Mouse (Mus musculus): Measurements from ENCODE around the gene Uba7. TPM values are rescaled to one million over a fixed set of nuclear protein-coding genes. Genes with fewer than 3 reads are reported as not detected.

Uba7 gene
- polyA plus RNA-seq (2015; fragmentation: Nextera tagmentation; extraction: Ambion mirVana) = 14.7 and 18.3 TPM in 2 replicates

GRCm38 (mm10) chr9:107975399-107976386 lies at the start of gene Uba7:
Uba7 (plus strand) TSS chr9:107975505.

GRCm38 (mm10) chr9:107928169-107928568 lies 47.1 kb upstream of the Uba7 start, which contains the start of gene Actl11:
Actl11 (plus strand) TSS chr9:107928469.

GRCm38 (mm10) chr9:107935374-107935773 lies 39.9 kb upstream of the Uba7 start, which contains the start of gene Camkv:
Camkv (plus strand) TSS chr9:107935674.

GRCm38 (mm10) chr9:107949922-107950235 lies 25.4 kb upstream of the Uba7 start, which contains the start of gene Traip:
Traip (plus strand) TSS chr9:107950136.

GRCm38 (mm10) chr9:107982681-107983346 lies 7.5 kb downstream of the Uba7 start, which contains the start of gene Gm20661:
Gm20661 (plus strand) TSS chr9:107983058.

GRCm38 (mm10) chr9:107985131-107986119 lies 10.1 kb downstream of the Uba7 start, which contains the start of gene Inka1:
Inka1 (minus strand) TSS chr9:107985879.

GRCm38 (mm10) chr9:107992197-107992596 lies 16.9 kb downstream of the Uba7 start, which contains the start of gene Cdhr4:
Cdhr4 (plus strand) TSS chr9:107992497.

GRCm38 (mm10) chr9:107996049-107996448 lies 20.7 kb downstream of the Uba7 start, which contains the start of gene Gm20662:
Gm20662 (plus strand) TSS chr9:107996349.

GRCm38 (mm10) chr9:108001922-108002770 lies 26.8 kb downstream of the Uba7 start, which contains the start of gene Ip6k1:
Ip6k1 (plus strand) TSS chr9:108002501.

Other genes starting within 250 kb of the Uba7 start
- gene Rbm5, start 204.5 kb upstream of the Uba7 start, polyA plus RNA-seq (2015; fragmentation: Nextera tagmentation; extraction: Ambion mirVana) = 81.2 and 82.1 TPM in 2 replicates
- gene Rbm6, start 102.3 kb upstream of the Uba7 start, polyA plus RNA-seq (2015; fragmentation: Nextera tagmentation; extraction: Ambion mirVana) = 31.5 and 34.2 TPM in 2 replicates
- 10.4 and 11.5 TPM in 2 replicates for gene Mon1a, start 87.4 kb upstream of the Uba7 start, polyA plus RNA-seq (2015; fragmentation: Nextera tagmentation; extraction: Ambion mirVana)
- 7.8 and 9.4 TPM in 2 replicates for gene Mst1r, start 68.6 kb upstream of the Uba7 start, polyA plus RNA-seq (2015; fragmentation: Nextera tagmentation; extraction: Ambion mirVana)
- not detected in 2 replicates for gene Actl11, start 47.0 kb upstream of the Uba7 start, polyA plus RNA-seq (2015; fragmentation: Nextera tagmentation; extraction: Ambion mirVana)
- 0.16 and 0.28 TPM in 2 replicates for gene Camkv, start 39.8 kb upstream of the Uba7 start, polyA plus RNA-seq (2015; fragmentation: Nextera tagmentation; extraction: Ambion mirVana)
- 3.9 and 4.5 TPM in 2 replicates for gene Traip, start 25.4 kb upstream of the Uba7 start, polyA plus RNA-seq (2015; fragmentation: Nextera tagmentation; extraction: Ambion mirVana)
- gene Gm20661, start 7.6 kb downstream of the Uba7 start, polyA plus RNA-seq (2015; fragmentation: Nextera tagmentation; extraction: Ambion mirVana) = 0.31 and 0.41 TPM in 2 replicates
- gene Inka1, start 10.4 kb downstream of the Uba7 start, polyA plus RNA-seq (2015; fragmentation: Nextera tagmentation; extraction: Ambion mirVana) = 19.3 and 23.9 TPM in 2 replicates
- 0.45 and 0.70 TPM in 2 replicates for gene Cdhr4, start 17.0 kb downstream of the Uba7 start, polyA plus RNA-seq (2015; fragmentation: Nextera tagmentation; extraction: Ambion mirVana)
- gene Gm20662, start 20.8 kb downstream of the Uba7 start, polyA plus RNA-seq (2015; fragmentation: Nextera tagmentation; extraction: Ambion mirVana) = 0.19 TPM in 1 of 2 replicates, not detected in the other
- gene Ip6k1, start 27.0 kb downstream of the Uba7 start, polyA plus RNA-seq (2015; fragmentation: Nextera tagmentation; extraction: Ambion mirVana) = 23.9 and 26.5 TPM in 2 replicates
- gene Gmppb, start 73.7 kb downstream of the Uba7 start, polyA plus RNA-seq (2015; fragmentation: Nextera tagmentation; extraction: Ambion mirVana) = 38.2 and 45.6 TPM in 2 replicates
- gene Amigo3, start 77.7 kb downstream of the Uba7 start, polyA plus RNA-seq (2015; fragmentation: Nextera tagmentation; extraction: Ambion mirVana) = 2.6 TPM in 2 replicates
- gene Mst1, start 104.9 kb downstream of the Uba7 start, polyA plus RNA-seq (2015; fragmentation: Nextera tagmentation; extraction: Ambion mirVana) = 0.93 and 1.1 TPM in 2 replicates
- 19.7 and 24.9 TPM in 2 replicates for gene Rnf123, start 107.8 kb downstream of the Uba7 start, polyA plus RNA-seq (2015; fragmentation: Nextera tagmentation; extraction: Ambion mirVana)
- gene Apeh, start 119.1 kb downstream of the Uba7 start, polyA plus RNA-seq (2015; fragmentation: Nextera tagmentation; extraction: Ambion mirVana) = 36.0 and 39.2 TPM in 2 replicates
- 0.39 and 0.42 TPM in 2 replicates for gene Bsn, start 214.9 kb downstream of the Uba7 start, polyA plus RNA-seq (2015; fragmentation: Nextera tagmentation; extraction: Ambion mirVana)